Mouse (Mus musculus) adipocyte (in vitro differentiated cells): ENCODE data around the gene Rb1.

Experiments used
- DNase-seq: peaks from one replicate; pipeline ENCODE4 v3.0.0-alpha.2; 2016; ENCODE audit warnings: low spot score

Rb1 gene

GRCm38 (mm10) chr14:73258181-73258580 is 67.4 kb downstream of the Rb1 start:
- peak; percentile 88 for DNase-seq

- no peak for DNase-seq
Measured at GRCm38 (mm10) chr14:73257348-73257747, 68.3 kb downstream of the Rb1 start.

- no peak for DNase-seq
Measured at GRCm38 (mm10) chr14:73255426-73255970, 70.1 kb downstream of the Rb1 start.

- no peak for DNase-seq
Measured at GRCm38 (mm10) chr14:73254412-73254811, 71.2 kb downstream of the Rb1 start.

- DNase-seq: peak; percentile 81
Measured at GRCm38 (mm10) chr14:73253453-73254251, 72.0 kb downstream of the Rb1 start.

- no peak for DNase-seq
Measured at GRCm38 (mm10) chr14:73252276-73252675, 73.3 kb downstream of the Rb1 start.

GRCm38 (mm10) chr14:73250056-73250455 is 75.6 kb downstream of the Rb1 start:
- no peak for DNase-seq

- no peak for DNase-seq
Measured at GRCm38 (mm10) chr14:73244061-73244597, 81.5 kb downstream of the Rb1 start.

GRCm38 (mm10) chr14:73239857-73240256 is 85.8 kb downstream of the Rb1 start:
- DNase-seq: no peak

- DNase-seq: peak; percentile 68
Measured at GRCm38 (mm10) chr14:73239291-73239690, 86.3 kb downstream of the Rb1 start.

GRCm38 (mm10) chr14:73238498-73239250 is 86.9 kb downstream of the Rb1 start:
- peak; percentile 82 for DNase-seq

- peak; percentile 90 for DNase-seq
Measured at GRCm38 (mm10) chr14:73237848-73238321, 87.7 kb downstream of the Rb1 start, which contains the start of gene Lpar6. TSS of gene Lpar6 (plus strand) at chr14:73237895.

- DNase-seq: no peak
Measured at GRCm38 (mm10) chr14:73234468-73235031, 91.1 kb downstream of the Rb1 start.

- peak; percentile 73 for DNase-seq
Measured at GRCm38 (mm10) chr14:73231286-73231982, 94.2 kb downstream of the Rb1 start.

GRCm38 (mm10) chr14:73226849-73227248 is 98.8 kb downstream of the Rb1 start:
- peak; percentile 26 for DNase-seq

- no peak for DNase-seq
Measured at GRCm38 (mm10) chr14:73226346-73226745, 99.3 kb downstream of the Rb1 start.

GRCm38 (mm10) chr14:73222316-73222970 is 103.2 kb downstream of the Rb1 start:
- DNase-seq: no peak

GRCm38 (mm10) chr14:73217062-73217461 is 108.6 kb downstream of the Rb1 start:
- peak; percentile 87 for DNase-seq

- DNase-seq: no peak
Measured at GRCm38 (mm10) chr14:73211477-73211876, 114.1 kb downstream of the Rb1 start.

- no peak for DNase-seq
Measured at GRCm38 (mm10) chr14:73210196-73210595, 115.4 kb downstream of the Rb1 start.

GRCm38 (mm10) chr14:73209262-73209661 is 116.4 kb downstream of the Rb1 start:
- peak; percentile 98 for DNase-seq
